Mouse (Mus musculus) urinary bladder, postnatal 14 days (tissue): ENCODE results near the gene Zfp988.
"Not testable (repeated sequence)": the region's sequence is repeated elsewhere in the genome, so short reads cannot be mapped to it uniquely, and the experiment has no call there.

Experiments
- DNase-seq: peaks from one replicate; pipeline ENCODE4 v3.0.0; 2021; ENCODE audit warnings: low spot score

Gene Zfp988

GRCm38 (mm10) chr4:147305436-147305835, at the start of gene Zfp988:
TSS of gene Zfp988 (plus strand) at chr4:147305674.
- not testable (repeated sequence) for DNase-seq

- DNase-seq = not testable (repeated sequence)
Measured at GRCm38 (mm10) chr4:147262708-147263107, 42.8 kb upstream of the Zfp988 start.

- not testable (repeated sequence) for DNase-seq
Measured at GRCm38 (mm10) chr4:147267302-147267701, 38.2 kb upstream of the Zfp988 start.

DNA sequence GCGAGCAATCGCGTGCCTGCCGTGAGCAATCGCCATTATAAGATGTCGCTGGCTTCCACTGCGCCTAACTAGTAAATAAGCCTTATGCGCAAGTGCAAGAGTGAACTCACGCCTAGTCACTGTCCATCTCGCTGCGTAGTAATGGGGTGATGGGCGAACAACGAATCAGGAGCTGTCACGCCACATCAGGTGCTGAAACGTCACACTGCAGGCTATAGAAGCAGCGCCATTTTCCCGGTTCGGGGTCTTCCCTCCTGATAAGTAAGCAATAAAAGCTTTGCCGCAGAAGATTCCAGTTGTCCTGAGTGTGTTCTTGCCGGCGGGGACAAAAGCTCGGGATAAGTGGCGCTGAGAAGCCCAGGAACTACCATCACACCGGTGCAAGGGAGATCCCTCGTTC, 36.7 kb upstream of the Zfp988 start:
- not testable (repeated sequence) for DNase-seq

- not testable (repeated sequence) for DNase-seq
Measured at GRCm38 (mm10) chr4:147270026-147270425, 35.4 kb upstream of the Zfp988 start.

- not testable (repeated sequence) for DNase-seq
Measured at GRCm38 (mm10) chr4:147271601-147272000, 33.9 kb upstream of the Zfp988 start.

- not testable (repeated sequence) for DNase-seq
Measured at GRCm38 (mm10) chr4:147275021-147275772, 30.3 kb upstream of the Zfp988 start.

GRCm38 (mm10) chr4:147275773-147276140, 29.7 kb upstream of the Zfp988 start:
- not testable (repeated sequence) for DNase-seq

- DNase-seq = not testable (repeated sequence)
Measured at GRCm38 (mm10) chr4:147280406-147280805, 25.1 kb upstream of the Zfp988 start.

GRCm38 (mm10) chr4:147298585-147298984, 6.9 kb upstream of the Zfp988 start:
- DNase-seq = not testable (repeated sequence)

GRCm38 (mm10) chr4:147302375-147302774, 3.1 kb upstream of the Zfp988 start:
- DNase-seq = not testable (repeated sequence)

DNA sequence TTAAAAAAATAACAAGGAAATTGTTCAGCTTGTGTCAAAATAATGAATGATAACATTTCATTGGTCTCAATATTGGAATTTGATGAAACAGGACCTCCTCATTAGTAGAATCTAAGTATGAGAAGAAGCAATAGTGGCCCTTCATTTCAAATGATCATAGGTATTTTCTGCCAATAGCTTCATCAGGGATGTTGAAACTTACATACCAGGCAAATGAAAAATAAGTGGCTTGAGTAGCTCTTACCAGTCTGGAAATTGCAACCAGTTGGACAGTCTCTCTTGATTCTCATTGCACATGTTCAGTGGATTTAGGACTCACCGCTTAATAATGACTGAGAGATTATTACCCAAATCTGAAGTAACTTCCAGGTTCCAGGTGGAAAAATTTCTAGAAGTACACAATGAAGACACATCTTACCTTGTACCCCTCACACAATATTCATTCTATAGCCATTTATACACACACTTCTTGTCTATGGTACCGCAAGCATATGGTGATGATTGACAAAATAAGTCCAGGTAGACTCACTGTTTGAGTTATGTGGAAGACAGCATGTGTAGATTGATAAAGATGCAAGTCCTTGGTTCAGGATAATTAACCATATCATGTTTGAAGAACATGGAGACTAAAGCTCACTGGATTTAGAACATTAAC, 29.7 kb downstream of the Zfp988 start:
- DNase-seq = not testable (repeated sequence)

GRCm38 (mm10) chr4:147335691-147336367, 30.4 kb downstream of the Zfp988 start:
- not testable (repeated sequence) for DNase-seq

GRCm38 (mm10) chr4:147336368-147337195, 31.1 kb downstream of the Zfp988 start:
- DNase-seq = not testable (repeated sequence)

DNA sequence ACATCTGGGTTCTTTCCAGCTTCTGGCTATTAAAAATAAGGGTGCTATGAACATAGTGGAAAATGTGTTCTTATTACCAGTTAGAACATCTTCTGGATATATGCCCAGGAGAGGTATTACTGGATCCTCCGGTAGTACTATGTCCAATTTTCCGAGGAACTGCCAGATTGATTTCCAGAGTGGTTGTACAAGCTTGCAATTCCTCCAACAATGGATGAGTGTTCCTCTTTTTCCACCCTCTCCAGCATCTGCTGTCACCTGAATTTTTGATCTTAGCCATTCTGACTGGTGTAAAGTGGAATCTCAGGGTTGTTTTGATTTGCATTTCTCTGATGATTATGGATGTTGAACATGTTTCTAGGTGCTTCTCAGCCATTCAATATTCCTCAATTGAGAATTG, 32.0 kb downstream of the Zfp988 start:
- not testable (repeated sequence) for DNase-seq

DNA sequence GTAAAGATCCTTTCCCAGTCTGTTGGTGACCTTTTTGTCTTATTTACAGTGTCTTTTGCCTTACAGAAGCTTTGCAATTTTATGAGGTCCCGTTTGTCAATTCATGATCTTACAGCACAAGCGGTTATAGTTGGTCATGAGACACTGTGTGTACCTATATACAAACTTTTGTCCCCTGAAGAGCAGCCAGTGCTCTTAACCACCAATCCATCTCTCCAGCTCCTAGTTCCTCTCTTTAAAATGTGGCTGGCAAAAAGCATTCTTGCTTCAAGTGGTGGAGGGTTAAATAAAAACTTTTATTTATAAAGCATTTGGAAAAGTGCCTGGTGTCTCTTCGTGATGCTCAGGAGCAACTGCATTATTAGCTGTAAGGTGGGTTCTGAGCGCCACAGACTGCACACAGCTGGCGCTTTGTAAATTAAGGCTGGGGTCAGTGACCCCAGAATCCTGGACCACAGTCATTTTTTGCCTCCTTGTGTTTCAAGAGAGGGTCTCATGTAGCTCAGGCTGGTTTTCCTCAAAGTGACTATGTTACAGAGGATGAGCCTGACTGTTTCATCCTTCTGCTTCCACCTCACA, 32.6 kb downstream of the Zfp988 start:
- DNase-seq = no peak

GRCm38 (mm10) chr4:147338706-147339105, 33.2 kb downstream of the Zfp988 start:
- not testable (repeated sequence) for DNase-seq

DNA sequence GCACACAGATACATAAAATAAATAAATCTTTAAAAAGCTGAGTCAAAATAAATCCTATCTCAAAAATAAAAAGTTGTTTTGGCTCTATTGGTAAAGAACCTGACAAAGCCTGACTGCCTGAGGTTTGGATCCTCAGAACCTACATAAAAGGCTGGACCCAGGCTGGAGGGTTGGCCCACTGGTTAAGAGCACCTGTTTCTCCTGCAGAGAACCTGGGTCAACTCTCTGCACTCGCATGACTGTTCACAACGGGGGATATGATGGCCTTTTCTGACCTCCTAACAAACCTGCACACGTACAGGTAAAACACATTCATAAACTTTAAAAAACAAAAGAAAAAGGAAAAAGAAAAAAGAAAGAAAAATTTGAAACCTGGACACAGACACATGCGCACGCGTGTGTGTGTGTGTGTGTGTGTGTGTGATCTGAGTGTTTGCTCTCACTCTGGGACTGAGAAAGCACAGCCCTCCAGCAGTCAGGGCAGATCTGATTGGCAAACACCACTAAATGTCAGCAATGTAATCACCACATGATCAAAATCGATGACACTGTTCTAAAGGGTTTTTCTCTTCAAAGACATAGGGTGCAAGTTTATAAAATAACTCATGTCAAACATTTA, 34.2 kb downstream of the Zfp988 start:
- not testable (repeated sequence) for DNase-seq

- not testable (repeated sequence) for DNase-seq
Measured at GRCm38 (mm10) chr4:147340236-147340635, 34.8 kb downstream of the Zfp988 start.

DNA sequence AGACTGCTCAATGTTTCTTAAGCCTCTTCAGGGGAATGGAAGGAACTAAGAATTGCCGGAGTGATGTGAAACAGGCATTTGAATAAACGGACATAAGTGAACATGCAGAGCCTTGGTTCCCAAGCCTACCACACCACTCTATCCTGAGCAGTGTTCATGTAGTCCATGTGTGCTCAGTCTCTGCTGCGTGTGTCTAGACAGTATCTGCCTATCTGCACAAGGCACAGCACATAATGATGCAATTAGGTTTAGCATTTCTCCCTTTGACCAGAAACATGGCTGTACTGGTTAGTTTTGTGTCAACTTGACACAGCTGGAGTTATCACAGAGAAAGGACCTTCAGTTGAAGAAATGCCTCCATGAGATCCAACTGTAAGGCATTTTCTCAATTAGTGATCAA, 35.4 kb downstream of the Zfp988 start:
- DNase-seq = not testable (repeated sequence)
